Mouse (Mus musculus) heart, embryonic 16.5 days (tissue): ENCODE measurements around the gene Pamr1. TPM values are rescaled to one million over a fixed set of nuclear protein-coding genes. Genes with fewer than 3 reads are reported as not detected.

ENCODE experiments used
- ATAC-seq: fragments of 200-750 bp; cut with Nextera tagmentation; replicated peaks from 2 replicates; pipeline ENCODE4 v1.8.0; 2017; ENCODE audit warnings: moderate number of reproducible peaks; ENCODE audit not compliant: insufficient read depth, low FRiP score; ENCODE audit errors: extremely low read depth
- H3K27ac ChIP-seq: fragments of 300-500 bp; sonication (generic); 2 replicates; pipeline ENCODE4 v1.5.1; 2014; ENCODE audit warnings: mild to moderate bottlenecking, low read length, control low read depth, moderate library complexity
- H3K27me3 ChIP-seq: fragments of 300-500 bp; sonication (generic); 2 replicates; pipeline ENCODE4 v1.6.1; 2014; ENCODE audit warnings: low read length, mixed read lengths; ENCODE audit not compliant: control insufficient read depth, insufficient read depth
- H3K36me3 ChIP-seq: fragments of 300-500 bp; sonication (generic); 2 replicates; pipeline ENCODE4 v1.6.1; 2014; ENCODE audit not compliant: control insufficient read depth, insufficient read depth
- H3K4me1 ChIP-seq: fragments of 300-500 bp; sonication (generic); 2 replicates; pipeline ENCODE4 v1.6.1; 2014; ENCODE audit warnings: low read length, mixed read lengths; ENCODE audit not compliant: control insufficient read depth, insufficient read depth
- H3K4me2 ChIP-seq: fragments of 300-500 bp; sonication (generic); 2 replicates; pipeline ENCODE4 v1.6.1; 2014; ENCODE audit warnings: low read depth, mild to moderate bottlenecking, control low read depth, low read length
- H3K4me3 ChIP-seq: fragments of 300-500 bp; sonication (generic); 2 replicates; pipeline ENCODE4 v1.5.1; 2014; ENCODE audit warnings: mild to moderate bottlenecking, control low read depth, low read length
- H3K9ac ChIP-seq: fragments of 300-500 bp; sonication (generic); 2 replicates; pipeline ENCODE4 v1.6.1; 2014; ENCODE audit warnings: low read length, control low read depth
- H3K9me3 ChIP-seq: fragments of 300-500 bp; sonication (generic); replicated peaks from 2 replicates; pipeline ENCODE4 v1.6.1; 2016; ENCODE audit warnings: low read length; ENCODE audit not compliant: control insufficient read depth
- WGBS: fragments of 180-500 bp; shearing (Covaris S2); extraction: QIAGEN DNeasy Blood & Tissue Kit; methylation state at CpG from one replicate; pipeline ENCODE4 v1.1.7; 2014; 5-methylcytosine and 5-hydroxymethylcytosine counted together
- polyA plus RNA-seq: library from polyadenylated mRNA; unstranded; fragments of >200 nt; fragmentation: Nextera tagmentation; extraction: Ambion mirVana; gene quantifications from 2 replicates; pipeline ENCODE4 v1.2.1, GENCODE M21; 2015

Gene Pamr1
- polyA plus RNA-seq, 1 experiment from 2014 or later, result 3.5 TPM

DNA sequence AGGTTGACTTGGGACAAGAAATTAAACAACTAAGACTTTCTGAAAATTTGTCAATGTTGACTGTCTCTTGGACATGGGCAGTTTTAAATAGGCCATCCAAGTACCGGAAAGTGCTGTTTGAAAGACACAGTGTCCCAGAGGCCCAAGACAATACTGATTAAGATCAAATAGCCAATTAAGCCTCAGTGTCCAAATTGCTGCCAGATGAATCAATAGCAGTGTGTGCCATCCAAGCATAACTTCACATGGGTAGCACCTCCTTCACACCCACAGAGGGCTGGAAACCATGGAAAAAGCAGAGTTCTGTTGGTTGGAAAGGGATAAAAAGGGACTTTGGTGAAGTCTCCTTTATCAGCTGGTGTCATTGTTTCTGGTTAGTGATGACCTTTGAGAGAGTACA lies 74.7 kb downstream of the Pamr1 start:
- Histone ChIP-seq H3K36me3 (no peaks in the 10 kb centered on the region), H3K4me1 (no peaks in the 10 kb centered on the region), H3K27me3 (no peaks in the 10 kb centered on the region), H3K9me3 (no peaks in the 10 kb centered on the region), H3K4me2 (no peak overlapping the region), H3K9ac (no peak overlapping the region), H3K4me3 (no peak overlapping the region), H3K27ac (no peak overlapping the region)
- ATAC-seq, result no peak
- 87% methylated on average over 1 of the region's 1 CpGs for WGBS

DNA sequence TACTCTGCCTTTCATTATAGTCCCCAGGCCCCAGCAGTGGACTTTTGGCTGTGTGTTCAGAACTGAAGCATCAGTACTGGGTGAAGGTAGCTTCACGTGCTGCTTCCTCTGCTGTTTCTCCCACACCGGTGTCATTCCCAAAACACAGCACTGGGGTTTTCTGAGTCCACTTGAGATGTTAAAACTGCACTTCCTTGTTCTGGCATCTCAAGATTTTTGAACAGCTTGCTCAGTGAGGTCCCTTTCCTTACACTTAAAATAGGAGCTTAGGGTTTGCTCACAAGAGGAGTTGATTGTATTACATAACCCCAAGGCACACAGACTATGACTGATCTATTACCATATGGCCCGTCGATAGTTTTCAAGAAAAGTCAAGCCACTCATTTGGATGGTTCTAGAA lies 82.5 kb downstream of the Pamr1 start:
- 80% methylated on average over 4 of the region's 4 CpGs for WGBS
- no peaks in the 10 kb centered on the region for H3K36me3 ChIP-seq
- H3K27me3 ChIP-seq, result no peaks in the 10 kb centered on the region
- H3K4me3 ChIP-seq, result no peak overlapping the region
- no peak overlapping the region for H3K27ac ChIP-seq
- H3K9ac ChIP-seq, result no peak overlapping the region
- H3K4me1 ChIP-seq, result no peaks in the 10 kb centered on the region
- ATAC-seq, result no peak
- no peaks in the 10 kb centered on the region for H3K9me3 ChIP-seq
- no peak overlapping the region for H3K4me2 ChIP-seq

DNA sequence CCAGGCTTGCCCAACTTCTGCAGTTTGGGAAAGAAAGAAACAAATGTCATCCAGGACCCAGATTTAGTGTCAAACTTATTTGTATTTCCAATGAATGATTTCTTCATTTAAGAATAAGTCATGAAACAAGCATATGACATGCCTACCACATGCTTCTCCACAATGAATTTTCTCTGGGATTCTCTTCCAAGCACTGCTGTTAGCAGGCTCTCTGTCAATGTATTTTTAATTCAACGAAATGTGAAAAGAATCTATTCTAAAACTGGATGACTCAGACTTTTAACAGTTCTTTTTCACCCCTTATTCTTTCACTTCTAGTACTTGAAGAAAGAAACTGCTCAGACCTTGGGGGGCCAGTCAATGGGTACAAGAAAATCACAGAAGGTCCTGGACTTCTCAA lies 84.2 kb downstream of the Pamr1 start:
- no peak overlapping the region for H3K4me2 ChIP-seq
- no peaks in the 10 kb centered on the region for H3K4me1 ChIP-seq
- no peaks in the 10 kb centered on the region for H3K9me3 ChIP-seq
- no peaks in the 10 kb centered on the region for H3K27me3 ChIP-seq
- H3K4me3 ChIP-seq, result no peak overlapping the region
- ATAC-seq, result no peak
- no peak overlapping the region for H3K27ac ChIP-seq
- WGBS, result 78% methylated on average over 1 of the region's 1 CpGs
- no peaks in the 10 kb centered on the region for H3K36me3 ChIP-seq
- H3K9ac ChIP-seq, result no peak overlapping the region

DNA sequence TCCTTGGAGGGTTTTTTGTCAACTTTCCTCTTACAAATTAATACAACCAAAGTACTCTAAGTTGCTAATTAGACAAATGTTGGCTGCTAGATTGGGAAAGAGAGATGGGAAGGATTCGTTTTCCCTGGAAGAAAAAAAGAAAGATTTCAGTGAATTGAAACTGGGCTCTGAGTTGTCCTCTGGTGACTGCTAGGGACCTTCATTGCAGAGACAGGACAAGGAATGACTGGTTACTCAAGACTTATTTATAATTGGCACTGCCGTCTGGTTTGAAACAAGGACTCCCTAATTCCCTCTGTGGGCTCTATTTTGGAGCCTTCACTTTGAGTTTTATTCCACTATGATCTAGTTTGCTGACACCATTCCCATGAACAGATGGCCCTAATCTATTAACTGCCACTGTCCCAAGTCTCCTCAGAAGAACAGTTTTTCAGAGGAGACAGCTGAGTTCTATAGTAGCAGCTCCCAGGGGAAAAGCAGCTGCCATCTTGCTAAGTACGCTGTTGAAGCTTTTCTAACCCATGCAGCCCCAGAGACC lies 85.8 kb downstream of the Pamr1 start:
- no peaks in the 10 kb centered on the region for H3K27me3 ChIP-seq
- no peak overlapping the region for H3K27ac ChIP-seq
- H3K4me3 ChIP-seq, result no peak overlapping the region
- no peak overlapping the region for H3K9ac ChIP-seq
- H3K4me2 ChIP-seq, result no peak overlapping the region
- 70% methylated on average over 3 of the region's 3 CpGs for WGBS
- H3K36me3 ChIP-seq, result no peaks in the 10 kb centered on the region
- H3K9me3 ChIP-seq, result no peaks in the 10 kb centered on the region
- ATAC-seq, result no peak
- H3K4me1 ChIP-seq, result no peaks in the 10 kb centered on the region

DNA sequence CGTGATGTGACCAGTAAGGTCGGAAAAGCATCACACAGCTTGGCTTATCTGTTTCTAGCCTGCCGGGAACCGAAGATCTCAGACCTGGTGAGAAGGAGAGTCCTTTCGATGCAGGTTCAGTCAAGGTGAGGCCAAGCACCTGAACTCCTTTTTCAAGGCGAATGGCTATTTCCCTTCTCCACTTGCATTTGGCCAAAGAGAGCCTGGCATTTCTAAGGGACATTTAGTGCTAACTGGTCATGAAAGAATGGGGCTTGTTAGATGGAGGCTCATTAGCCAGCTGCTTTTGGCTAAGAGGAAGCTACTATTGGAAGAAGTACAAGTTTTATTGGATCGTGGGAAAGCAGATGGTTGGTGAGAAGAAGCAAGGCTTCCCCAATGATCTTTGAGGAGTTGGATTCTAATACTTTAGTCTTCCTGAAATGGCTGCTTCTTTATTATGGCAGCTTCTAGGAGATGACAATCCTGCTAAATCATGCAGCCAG lies 86.3 kb downstream of the Pamr1 start:
- Histone ChIP-seq H3K9me3 (no peaks in the 10 kb centered on the region), H3K27ac (no peak overlapping the region), H3K9ac (no peak overlapping the region), H3K36me3 (no peaks in the 10 kb centered on the region), H3K4me2 (no peak overlapping the region), H3K4me1 (no peaks in the 10 kb centered on the region), H3K27me3 (no peaks in the 10 kb centered on the region), H3K4me3 (no peak overlapping the region)
- 89% methylated on average over 7 of the region's 7 CpGs for WGBS
- no peak for ATAC-seq

DNA sequence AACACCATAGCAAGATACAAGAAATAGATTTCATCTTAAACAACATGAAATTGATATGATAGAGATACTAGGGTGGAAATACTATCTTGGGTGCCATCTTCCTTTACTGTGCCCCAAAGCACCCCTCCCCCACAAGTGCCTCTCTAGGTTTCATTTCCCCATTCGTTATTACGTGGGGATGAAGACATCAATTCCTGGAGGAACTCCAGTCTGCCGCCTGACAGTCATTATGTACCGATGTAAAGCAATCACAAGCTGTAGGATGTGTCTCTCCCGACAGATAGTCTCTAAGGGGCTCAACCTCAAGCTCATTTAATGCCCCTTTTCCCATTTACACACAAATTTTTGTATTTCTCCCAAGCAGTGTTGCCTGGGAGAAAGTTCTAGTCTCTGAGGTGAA lies 88.3 kb downstream of the Pamr1 start:
- H3K4me3 ChIP-seq, result no peak overlapping the region
- no peaks in the 10 kb centered on the region for H3K27me3 ChIP-seq
- H3K9me3 ChIP-seq, result no peaks in the 10 kb centered on the region
- no peaks in the 10 kb centered on the region for H3K36me3 ChIP-seq
- no peak overlapping the region for H3K27ac ChIP-seq
- H3K9ac ChIP-seq, result no peak overlapping the region
- WGBS, result 66% methylated on average over 5 of the region's 5 CpGs
- H3K4me1 ChIP-seq, result no peaks in the 10 kb centered on the region
- H3K4me2 ChIP-seq, result no peak overlapping the region
- ATAC-seq, result no peak

DNA sequence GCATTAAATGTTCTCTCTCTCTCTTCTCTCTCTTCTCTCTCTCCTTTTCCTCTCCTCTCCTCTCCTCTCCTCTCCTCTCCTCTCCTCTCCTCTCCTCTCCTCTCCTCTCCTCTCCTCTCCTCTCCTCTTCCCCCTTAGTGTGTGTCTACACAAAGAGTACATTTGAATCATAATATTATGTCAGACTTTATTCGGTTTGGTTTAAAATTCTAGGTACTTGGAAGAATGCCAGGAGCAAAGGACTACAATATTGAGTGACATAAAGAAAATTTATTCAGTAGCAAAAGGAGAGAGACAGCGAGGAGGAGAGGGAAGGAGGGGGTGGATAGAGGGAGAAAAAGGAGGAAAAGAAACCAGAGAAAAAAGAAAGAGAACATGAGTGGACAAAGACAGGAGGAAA lies 88.9 kb downstream of the Pamr1 start:
- Histone ChIP-seq H3K36me3 (no peaks in the 10 kb centered on the region), H3K27me3 (no peaks in the 10 kb centered on the region)
- WGBS, result 62% methylated on average over 2 of the region's 2 CpGs

DNA sequence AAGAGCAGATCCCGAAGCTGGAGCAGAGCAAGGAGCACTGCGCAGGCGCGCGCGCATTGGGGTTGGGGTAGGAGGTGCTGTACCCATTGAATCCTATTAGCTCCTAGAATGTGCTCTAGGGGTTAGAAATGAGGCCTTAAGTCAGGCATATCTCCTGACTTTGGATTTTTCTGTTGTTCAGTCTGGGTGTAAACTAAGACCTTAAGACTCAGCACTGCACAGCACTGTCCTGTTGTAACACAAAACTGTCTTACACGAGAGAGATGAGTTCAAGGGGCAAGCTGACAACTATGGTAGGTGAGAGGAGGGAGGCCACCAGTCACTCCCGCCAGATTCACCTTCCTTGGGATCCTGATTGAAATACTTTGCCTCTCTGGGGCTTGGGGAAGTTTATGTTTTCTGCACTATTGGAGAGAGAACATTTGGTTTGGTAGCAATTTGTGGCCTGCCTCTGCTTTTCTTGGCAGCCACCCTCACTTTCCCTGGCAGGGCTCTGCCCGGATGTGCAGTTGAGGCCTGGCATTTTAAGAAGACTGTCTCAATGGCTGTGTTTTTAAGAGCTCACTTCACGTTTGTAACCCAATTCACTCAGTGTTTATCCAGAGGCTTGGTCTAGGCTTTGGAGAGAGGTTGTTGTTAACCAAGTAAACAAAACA lies 99.2 kb downstream of the Pamr1 start:
- no peaks in the 10 kb centered on the region for H3K27me3 ChIP-seq
- H3K4me3 ChIP-seq, result no peak overlapping the region
- 79% methylated on average over 10 of the region's 10 CpGs for WGBS
- H3K9ac ChIP-seq, result no peak overlapping the region
- no peaks in the 10 kb centered on the region for H3K4me1 ChIP-seq
- H3K27ac ChIP-seq, result no peak overlapping the region
- H3K9me3 ChIP-seq, result no peaks in the 10 kb centered on the region
- no peaks in the 10 kb centered on the region for H3K36me3 ChIP-seq
- H3K4me2 ChIP-seq, result no peak overlapping the region
- no peak for ATAC-seq

More for the DNA sequence above, 88.9 kb downstream of the Pamr1 start:
- H3K4me1 ChIP-seq, result no peaks in the 10 kb centered on the region
- H3K4me3 ChIP-seq, result no peak overlapping the region
- H3K9me3 ChIP-seq, result no peaks in the 10 kb centered on the region
- H3K27ac ChIP-seq, result no peak overlapping the region
- no peak for ATAC-seq
- no peak overlapping the region for H3K9ac ChIP-seq
- H3K4me2 ChIP-seq, result no peak overlapping the region

DNA sequence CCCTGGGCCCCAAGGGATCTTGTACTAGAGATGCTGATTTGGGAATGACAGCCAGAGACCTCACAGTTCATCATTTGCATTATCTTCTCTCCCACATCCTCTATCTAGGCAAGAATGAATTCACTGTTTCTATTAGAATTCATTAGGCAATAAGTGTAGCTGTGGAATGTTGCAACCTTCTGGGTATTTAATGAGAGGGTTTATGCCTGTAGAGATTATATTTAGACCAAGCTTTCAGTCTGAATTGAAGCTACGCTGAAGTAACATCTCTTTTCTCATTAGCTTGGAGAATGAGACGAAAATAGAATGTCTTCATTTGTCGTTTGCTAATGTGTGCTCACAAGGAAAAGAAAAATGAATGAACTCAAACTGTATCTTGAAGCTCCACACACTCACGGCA lies 100.5 kb downstream of the Pamr1 start:
- H3K4me2 ChIP-seq, result no peak overlapping the region
- no peak overlapping the region for H3K27ac ChIP-seq
- H3K9ac ChIP-seq, result no peak overlapping the region
- no peaks in the 10 kb centered on the region for H3K9me3 ChIP-seq
- no peaks in the 10 kb centered on the region for H3K36me3 ChIP-seq
- no peak overlapping the region for H3K4me3 ChIP-seq
- 69% methylated on average over 4 of the region's 4 CpGs for WGBS
- ATAC-seq, result no peak
- no peaks in the 10 kb centered on the region for H3K27me3 ChIP-seq
- H3K4me1 ChIP-seq, result no peaks in the 10 kb centered on the region
